Mouse (Mus musculus) left cerebral cortex, postnatal 25 days (tissue): ENCODE measurements around the gene Pkd1. TPM values are rescaled to one million over a fixed set of nuclear protein-coding genes. Genes with fewer than 3 reads are reported as not detected.

Source experiments
- DNase-seq, 2 experiments: peaks; one replicate each; pipeline ENCODE4 v3.0.0; 2022; ENCODE audit warnings: low spot score in 2 of 2, mixed read lengths in 1 of 2
- intact Hi-C: fragments of 180-260 bp; cut with DNase I; formaldehyde crosslinking; loops from one replicate; pipeline ENCODE4 v1.15.1; 2025
- total RNA-seq, 2 experiments: library from RNA; stranded (reverse); gene quantifications; 2 replicates each; pipeline ENCODE4 v1.2.3; 2021

The Pkd1 gene
- 10 to 100 TPM; 66.4 to 84.7 TPM for total RNA-seq

DNA sequence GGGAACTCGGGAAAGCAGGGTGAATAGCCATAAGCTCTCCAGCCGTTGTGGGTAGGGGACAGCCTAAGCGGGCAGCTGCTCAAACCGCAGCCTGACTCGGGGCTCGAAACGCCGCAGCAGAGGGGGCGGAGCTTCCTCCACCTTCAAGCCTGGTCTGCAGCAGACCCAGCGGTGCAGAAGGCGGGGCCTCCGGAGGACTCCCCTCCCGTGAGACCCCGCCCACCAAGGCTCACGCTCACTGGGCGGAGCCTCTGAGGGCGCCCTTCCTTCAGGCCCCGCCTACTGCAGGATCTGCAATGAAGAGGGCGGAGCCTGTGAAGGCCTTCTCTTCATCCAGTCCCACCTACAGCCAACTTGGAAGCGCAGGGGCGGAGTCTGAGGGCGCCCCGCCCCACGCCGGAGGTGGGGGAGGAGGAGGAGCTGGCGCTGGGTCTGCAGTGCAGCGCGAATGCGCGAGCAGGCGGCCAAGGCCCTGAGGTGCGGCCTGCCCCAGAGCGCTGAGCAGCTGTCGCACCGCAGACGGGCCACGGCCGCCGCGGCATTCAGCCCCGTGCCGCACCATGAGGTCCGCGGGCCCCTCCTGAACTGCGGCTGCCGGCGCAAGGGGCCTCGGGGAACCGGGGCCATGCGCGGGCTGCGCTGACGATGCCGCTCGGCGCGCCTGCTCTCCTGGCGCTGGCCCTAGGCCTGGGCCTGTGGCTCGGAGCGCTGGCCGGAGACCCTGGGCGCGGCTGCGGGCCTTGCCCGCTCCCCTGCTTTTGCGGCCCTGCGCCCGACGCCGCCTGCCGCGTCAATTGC, at the start of gene Pkd1:
Gene Pkd1 (plus strand): TSS at position 217 of the 798 bp plus-strand sequence.
- intact Hi-C loops, result loop anchor here (2.0 kb wide), 1 partner anchor 15 kb away; the partner anchor contains the start of gene Rab26
- peak; percentile 98 to 100 for DNase-seq

DNA sequence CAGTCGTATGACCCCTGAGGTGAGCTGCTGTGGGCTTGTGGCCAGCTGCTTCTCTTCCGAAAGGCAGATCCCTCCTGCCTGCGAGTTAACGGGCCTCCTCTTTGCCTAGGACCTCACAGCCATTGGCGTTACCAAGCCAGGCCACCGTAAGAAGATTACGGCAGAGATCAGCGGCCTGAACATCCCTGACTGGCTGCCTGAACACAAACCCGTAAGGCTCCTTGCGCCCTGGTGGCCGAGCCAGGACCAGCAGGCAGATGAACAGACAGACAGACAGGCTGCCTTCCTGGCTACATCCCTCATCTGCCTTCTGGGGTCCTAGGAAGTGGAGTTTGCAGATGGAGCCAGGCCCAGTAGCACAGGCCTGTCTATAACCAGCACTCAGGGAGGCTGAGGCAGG, 47.4 kb upstream of the Pkd1 start:
- no peak for DNase-seq

DNA sequence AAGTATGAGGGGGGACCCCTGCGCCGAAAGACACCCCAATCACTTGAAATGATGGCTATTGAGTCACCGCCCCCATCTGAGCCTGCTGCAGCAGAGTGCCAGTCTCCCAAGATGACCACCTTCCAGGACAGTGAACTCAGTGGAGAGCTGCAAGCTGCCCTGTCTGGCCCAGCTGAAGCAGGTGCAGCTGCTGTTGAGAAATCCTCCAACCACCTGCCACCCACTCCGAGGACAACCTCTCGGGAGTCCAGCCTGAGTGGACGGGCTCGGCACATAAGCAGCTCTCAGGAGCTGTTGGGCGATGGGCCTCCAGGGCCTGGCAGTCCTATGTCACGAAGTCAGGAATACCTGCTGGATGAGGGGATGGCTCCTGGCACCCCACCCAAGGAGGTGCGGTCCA, 45.5 kb upstream of the Pkd1 start:
- intact Hi-C loops, result no loop called here
- no peak for DNase-seq

More for the DNA sequence above, 47.4 kb upstream of the Pkd1 start:
- intact Hi-C loops, result no loop called here

DNA sequence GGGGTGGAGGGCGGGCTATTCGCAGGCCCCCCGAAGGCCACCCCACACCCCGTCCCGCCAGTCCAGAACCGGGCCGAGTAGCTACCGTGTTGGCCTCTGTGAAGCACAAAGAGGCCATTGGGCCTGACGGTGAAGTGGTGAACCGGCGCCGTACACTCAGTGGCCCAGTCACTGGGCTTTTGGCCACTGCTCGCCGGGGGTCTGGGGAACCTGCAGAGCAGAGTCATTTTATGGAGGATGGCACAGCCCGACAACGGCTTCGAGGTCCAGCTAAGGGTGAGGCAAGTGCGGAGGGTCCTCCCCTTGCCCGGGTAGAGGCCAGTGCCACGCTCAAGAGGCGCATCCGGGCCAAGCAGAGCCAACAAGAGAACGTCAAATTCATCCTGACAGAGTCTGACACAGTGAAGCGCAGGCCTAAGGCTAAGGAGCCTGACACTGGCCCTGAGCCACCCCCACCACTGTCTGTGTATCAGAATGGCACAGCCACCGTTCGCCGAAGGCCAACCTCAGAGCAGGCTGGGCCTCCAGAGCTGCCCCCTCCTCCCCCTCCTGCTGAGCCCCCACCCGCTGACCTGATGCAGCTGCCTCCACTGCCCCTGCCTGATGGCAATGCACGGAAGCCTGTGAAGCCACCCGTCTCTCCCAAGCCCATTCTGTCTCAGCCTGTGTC, 44.2 kb upstream of the Pkd1 start:
- no peak for DNase-seq
- intact Hi-C loops, result no loop called here

DNA sequence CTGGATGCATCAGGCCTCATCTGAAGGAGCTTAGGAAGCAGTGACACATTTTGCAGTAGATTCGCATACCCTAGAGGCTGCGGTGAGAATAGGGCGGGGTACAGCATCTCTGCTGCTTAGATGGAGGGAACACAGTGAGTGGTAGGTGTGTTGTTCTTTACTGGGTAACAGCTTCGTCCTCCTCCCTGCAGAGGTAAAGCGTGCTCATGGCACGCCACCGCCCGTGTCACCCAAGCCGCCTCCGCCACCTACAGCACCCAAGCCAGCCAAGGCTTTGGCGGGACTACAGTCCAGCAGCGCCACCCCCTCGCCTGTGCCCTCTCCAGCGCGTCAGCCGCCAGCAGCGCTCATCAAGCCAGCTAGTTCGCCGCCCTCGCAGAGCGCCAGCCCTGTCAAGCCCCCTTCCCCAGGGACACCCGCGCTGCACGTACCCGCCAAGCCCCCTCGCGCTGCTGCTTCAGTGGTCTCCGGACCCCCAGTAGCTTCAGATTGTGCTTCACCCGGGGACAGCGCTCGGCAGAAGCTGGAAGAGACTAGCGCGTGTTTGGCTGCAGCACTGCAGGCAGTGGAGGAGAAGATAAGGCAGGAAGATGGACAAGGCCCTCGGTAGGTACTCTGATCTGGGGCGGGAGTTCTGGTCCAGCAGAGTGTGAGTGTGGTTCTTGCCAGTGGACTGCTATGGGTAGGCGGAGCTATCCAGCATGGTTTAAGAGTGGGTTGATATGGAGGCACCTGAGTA, 43.1 kb upstream of the Pkd1 start:
- peak; percentile 67 to 82 for DNase-seq
- intact Hi-C loops, result loop anchor here (2.0 kb wide), 1 partner anchor 36 kb away; the partner anchor contains the start of genes E4f1 and Pgp

DNA sequence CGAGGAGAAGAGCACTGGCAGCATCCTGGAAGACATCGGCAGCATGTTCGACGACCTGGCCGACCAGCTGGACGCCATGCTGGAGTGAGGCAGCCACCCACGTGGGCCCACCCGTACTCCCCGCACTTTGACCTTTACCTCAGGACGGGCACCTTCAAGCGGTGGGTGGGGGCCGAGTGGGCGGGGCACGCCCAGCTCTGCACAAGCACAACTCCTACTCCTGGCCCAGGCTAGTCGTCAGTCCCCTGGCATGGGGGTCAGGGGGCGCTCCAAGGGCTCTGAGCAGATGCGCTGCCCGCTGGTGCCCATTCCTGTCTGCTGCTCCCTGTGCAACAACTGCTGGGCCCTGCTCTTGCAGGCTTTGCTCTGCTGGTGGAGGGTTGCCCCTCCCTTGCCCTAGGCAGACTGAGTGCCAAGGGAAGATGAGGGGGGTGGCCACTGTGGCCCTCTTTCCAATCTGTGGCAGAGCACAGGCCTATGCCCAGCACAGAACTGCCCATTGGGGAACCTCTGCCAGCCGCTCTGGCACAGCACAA, 42.4 kb upstream of the Pkd1 start:
- no peak for DNase-seq
- intact Hi-C loops, result loop anchor here (2.0 kb wide), 1 partner anchor 36 kb away; the partner anchor contains the start of genes E4f1 and Pgp

DNA sequence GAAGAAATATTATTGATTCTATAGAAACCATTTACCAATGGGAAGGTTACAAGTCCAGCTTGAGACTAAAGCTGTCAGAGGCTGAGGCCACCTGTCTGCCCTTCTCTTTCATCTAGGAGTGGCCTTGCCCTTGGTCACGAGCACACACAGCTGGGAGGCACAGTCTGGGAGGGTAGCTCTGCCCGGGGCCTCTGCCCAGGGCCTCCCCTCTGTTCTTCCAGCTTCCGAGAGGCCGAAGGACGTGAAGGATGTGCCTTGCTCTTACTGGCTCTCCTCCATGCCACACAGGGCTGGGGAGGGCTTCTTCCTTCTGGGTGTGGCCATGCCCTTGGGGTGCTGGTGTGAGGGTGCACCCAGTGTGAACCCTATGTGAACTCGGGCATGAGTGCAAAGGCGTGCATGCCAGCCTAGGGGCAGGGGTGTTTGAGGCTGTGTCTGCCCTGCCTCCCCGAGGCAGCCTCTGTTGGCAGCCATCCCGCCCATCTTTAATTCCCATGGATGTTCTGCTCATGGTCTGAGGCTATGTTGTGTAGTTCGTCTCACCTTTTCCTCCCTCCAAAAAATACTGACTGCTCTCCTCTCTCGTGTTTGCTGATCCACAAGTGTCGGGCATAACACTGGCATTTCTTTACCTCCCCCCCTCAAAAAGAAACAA, 41.7 kb upstream of the Pkd1 start:
- no peak for DNase-seq
- intact Hi-C loops, result loop anchor here (2.0 kb wide), 1 partner anchor 37 kb away; the partner anchor contains the start of genes E4f1 and Pgp

DNA sequence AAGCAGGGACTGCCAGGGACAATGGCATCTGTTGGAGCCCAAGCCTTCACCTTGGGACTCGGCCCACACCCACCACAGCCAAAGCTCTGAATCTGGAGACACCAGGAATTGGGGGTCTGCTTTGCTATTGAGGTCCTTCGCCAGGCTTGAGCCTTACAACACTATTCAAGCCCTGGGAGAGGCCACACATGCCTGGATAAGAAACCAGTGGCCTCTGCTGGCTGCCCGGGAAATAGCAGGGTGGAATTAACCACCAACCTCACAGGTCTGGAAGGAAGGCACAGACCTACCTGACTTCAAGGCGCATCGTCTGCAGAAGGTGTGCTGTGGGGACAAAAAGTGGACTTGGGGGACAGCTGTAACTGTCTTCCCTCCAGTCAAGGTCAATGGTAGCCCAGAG, 36.0 kb upstream of the Pkd1 start:
- peak; percentile 74 to 80 for DNase-seq
- intact Hi-C loops, result loop anchor here (2.0 kb wide), 1 partner anchor 35 kb away; the partner anchor contains the start of gene Mlst8

DNA sequence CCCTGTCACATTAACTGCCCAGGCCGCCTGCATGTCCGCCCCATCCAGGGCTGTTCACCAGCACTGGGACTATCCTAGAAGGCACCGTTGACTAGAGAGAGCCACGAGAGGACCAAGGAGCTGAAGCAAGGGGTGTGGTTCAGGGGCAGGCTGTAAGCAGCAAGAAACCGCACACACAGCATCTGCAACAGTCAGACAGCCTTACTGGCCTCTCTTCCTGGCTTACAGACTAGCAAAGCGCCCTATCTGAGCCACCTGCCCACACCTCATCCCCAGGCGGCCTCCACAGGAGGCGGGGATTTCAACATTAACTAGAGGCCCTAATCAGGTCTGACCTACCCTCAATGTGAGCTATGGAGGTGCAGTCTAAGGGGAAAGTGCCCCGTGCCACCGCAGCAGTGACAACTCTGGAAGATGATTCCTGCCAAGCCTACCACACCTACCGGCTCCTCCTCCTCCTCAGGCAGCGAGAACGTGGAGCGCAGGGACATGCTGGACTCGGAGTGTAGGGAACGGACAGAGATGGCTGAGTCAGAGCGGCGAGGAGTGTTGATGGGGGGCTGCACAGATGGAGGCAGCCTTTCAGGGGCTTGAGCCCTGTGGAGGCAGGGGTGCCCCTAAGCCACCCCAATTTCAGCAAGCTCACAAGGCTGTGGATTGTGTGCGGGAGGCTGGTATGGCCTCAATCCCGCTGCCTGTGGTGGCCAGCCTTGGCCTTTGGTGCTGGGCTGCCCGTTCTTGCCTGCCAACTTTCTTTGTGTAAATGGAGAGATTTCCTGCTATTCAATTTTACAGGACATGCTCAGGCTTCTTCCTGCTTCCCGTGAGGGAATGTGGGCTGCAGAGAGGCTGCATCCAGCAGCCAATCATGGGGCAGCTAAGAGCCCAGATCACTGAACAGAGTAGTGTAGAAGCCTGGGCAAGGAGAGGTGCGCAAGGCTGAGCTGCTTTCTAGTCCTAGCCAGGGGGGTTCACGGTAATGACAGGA, 35.1 kb upstream of the Pkd1 start:
- no peak for DNase-seq
- intact Hi-C loops, result no loop called here

DNA sequence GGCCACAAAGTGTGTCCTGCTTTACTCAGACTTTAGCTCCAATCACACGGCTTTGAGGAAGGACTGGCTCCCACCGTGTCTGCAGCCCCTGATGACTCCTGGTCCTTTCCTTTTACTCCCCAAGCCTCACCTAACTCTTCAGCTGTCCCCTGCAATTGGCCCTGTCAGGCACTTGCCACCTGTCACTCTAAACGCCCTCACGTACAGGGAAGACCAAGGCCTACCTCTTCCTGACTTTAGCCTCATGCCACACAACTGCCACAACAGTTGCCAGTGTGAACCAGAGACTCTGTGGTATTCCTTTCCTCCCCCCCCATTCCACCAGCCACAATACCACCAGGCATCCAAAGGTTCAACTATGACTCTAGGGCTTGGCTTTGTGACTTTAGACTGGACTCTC, 29.2 kb upstream of the Pkd1 start:
- intact Hi-C loops, result no loop called here

DNA sequence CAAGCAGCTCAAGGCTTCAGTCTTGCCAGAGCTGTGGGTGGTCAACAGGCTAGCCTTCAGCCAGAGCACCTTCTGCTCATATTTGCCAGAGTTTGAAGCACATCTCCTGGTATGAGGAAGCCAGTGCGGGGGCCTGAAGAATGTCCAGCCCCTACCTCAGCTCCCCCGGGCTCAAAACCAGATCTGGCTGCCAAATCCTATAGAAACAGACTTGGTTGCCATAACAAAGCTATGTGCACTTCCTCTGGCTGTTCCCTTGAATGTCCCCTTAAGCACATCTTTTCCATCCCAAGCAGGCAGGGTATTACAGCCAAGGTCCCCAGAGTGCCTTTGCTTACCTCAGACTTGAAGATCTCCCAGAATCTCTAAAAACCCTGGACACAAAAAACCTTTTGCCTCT, 24.9 kb upstream of the Pkd1 start:
- DNase-seq, result no peak
- intact Hi-C loops, result loop anchor here (5.0 kb wide), 1 partner anchor 47 kb away; the partner anchor contains the start of gene Mlst8

More for the DNA sequence above, 29.2 kb upstream of the Pkd1 start:
- no peak for DNase-seq

DNA sequence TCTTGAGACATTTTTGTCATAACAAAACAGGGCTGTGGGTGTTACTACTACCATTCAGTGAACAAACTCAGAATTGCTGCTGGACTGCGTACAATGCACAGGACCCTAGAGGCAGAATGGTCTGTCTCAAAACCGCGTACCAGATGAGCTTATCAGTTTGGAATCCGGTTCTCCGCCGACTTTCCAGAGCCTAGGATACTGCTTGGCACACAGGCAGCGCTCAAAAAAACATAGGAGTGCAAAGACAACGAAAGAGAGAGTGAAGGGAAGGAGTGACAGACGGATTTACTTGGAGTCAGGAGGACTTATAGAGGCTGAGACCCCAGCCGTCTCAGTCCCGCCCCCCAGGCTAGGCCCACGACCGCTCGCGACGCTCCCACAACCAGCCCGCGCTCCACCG, 22.3 kb upstream of the Pkd1 start:
- DNase-seq, result no peak
- intact Hi-C loops, result loop anchor here (5.0 kb wide), 1 partner anchor 50 kb away; the partner anchor contains the start of gene Mlst8

DNA sequence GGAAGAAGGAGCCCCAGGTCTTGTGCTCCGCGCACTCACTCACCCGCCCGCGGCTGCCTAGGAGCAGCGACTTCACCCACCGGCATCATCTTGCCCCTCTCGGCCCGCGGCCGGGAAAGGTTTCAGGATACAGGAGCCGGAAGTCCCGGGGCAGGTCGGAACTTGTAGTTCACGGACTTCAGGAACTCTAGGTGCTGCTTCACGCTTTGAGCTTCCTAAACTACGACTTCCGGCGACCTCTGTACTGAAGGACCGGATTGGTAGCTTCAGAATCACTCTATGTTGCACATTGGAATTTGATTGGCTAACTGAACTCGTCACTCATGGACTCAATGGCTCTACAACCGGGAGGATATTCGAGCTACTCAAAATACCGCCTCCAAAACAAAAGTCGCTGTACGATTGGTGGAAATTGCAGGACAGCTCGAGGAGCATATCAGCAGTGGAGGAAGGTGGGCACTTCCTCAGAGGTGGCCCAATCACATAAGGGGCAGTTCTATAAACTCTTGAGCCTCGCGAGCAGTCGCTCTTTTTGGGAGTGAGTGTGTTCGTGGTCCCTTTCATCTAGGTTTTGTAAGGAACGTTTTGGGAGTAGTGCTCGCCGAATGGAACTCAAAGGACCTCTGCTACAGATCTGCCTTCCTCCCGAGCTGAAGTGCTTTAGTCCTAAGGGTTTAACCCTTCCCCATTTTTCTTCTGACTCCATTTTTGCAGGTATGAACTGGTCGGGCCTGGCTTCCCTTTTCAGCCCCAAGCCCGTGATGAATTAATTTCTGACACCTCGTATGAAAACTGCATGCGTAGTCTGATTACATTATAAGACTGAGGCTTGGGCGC, 21.7 kb upstream of the Pkd1 start, which contains the start of gene Traf7:
Gene Traf7 (minus strand): TSS at position 216 of the 837 bp plus-strand sequence.
- DNase-seq, result peak; percentile 93 to 100
- intact Hi-C loops, result loop anchor here (5.0 kb wide), 1 partner anchor 51 kb away; the partner anchor contains the start of gene Mlst8

DNA sequence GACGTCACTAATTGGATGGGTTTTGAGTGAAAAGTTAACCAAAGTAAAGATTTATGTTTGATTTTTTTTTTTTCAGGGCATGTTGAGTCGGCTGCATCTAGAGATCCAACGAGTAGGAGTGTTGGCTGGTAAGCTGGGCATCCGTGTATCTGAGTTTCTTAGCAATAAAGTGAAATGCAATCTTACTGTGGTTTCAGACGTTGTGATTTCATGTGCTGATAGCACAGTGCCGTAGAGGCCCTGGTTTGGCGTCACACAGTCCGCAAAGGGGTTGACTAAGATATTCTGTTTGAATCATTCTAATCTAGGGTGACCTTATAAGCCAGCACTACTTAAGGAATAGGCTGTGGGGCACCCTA, 21.1 kb upstream of the Pkd1 start:
- peak in 1 of 2 experiments; percentile 25 for DNase-seq
- intact Hi-C loops, result loop anchor here (5.0 kb wide), 1 partner anchor 51 kb away; the partner anchor contains the start of gene Mlst8

DNA sequence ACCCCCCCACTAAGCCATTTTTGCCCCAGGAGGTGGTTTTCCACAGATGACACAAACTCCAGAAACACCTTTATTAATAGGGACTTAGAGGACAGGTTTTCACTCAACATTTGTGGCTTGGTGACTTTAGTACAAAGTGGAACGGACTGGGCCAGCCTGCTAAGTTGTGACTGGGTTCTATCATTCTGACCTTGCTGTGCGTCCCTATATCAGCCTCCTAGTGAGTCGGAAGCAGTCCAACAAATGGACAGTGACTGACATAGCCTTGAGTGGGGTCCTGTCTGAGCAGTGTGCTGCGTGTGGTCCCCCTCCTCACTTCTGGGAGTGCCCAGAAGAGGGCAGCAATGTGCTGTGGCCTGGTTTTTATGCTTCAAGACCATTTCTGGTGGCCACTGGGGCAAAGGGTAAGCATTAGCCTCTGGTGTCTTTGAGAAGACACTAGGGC, 20.6 kb upstream of the Pkd1 start:
- intact Hi-C loops, result loop anchor here (5.0 kb wide), 1 partner anchor 52 kb away; the partner anchor contains the start of gene Mlst8
- peak in 1 of 2 experiments; percentile 51 for DNase-seq

DNA sequence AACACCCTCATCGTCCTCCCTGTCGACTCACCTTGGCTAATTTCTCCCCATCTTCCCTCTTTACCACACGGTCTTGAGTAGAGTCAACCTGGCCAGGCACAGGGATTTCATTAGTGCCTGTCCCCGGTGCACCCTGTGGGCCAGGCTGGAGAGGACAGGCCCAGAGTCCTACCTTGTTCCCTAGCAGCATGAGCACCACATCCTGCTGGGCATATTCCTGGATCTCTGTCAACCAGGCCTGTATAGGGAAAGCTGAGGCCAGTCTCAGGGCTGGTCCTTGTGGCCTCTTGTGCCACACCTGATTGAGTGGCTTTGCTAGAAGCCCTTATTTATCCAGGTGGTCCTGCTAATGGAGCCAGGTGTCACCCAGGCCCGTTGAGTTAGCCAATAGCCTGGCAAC, 19.8 kb upstream of the Pkd1 start:
- peak in 1 of 2 experiments; percentile 2 for DNase-seq
- intact Hi-C loops, result loop anchor here (5.0 kb wide), 1 partner anchor 53 kb away; the partner anchor contains the start of gene Mlst8
